Mouse (Mus musculus) CH12.LX (cell line): ENCODE results near the gene Pmp22. TPM values are rescaled to one million over a fixed set of nuclear protein-coding genes. Genes with fewer than 3 reads are reported as not detected.

Experiments used
- DNase-seq: peaks from one replicate; pipeline ENCODE4 v3.0.0-alpha.2; 2013; ENCODE audit errors: extremely low read depth
- H3K27ac ChIP-seq: 2 replicates; pipeline ENCODE4 v1.5.1; 2012; ENCODE audit warnings: low read depth, mild to moderate bottlenecking, control low read depth, moderate library complexity; ENCODE audit not compliant: insufficient read depth
- H3K27me3 ChIP-seq: replicated peaks from 2 replicates; pipeline ENCODE3; 2012; ENCODE audit warnings: inconsistent platforms
- H3K36me3 ChIP-seq, 2 experiments: replicated peaks in 1 of 2; 2 replicates each; pipeline versions ENCODE3 to v1.6.1; 2012; ENCODE audit warnings: inconsistent platforms in 1 of 2, low read length in 1 of 2, mild to moderate bottlenecking in 1 of 2, mixed read lengths in 1 of 2, moderate library complexity in 1 of 2; ENCODE audit not compliant: control insufficient read depth in 1 of 2, insufficient read depth in 1 of 2
- H3K4me1 ChIP-seq, 2 experiments: 2 replicates each; pipeline ENCODE4 v1.6.1; 2012; ENCODE audit warnings: inconsistent platforms in 1 of 2, moderate library complexity in 1 of 2; ENCODE audit not compliant: insufficient read depth in 2 of 2, control insufficient read depth in 1 of 2
- H3K4me2 ChIP-seq: 2 replicates; pipeline ENCODE4 v1.6.1; 2012; ENCODE audit warnings: low read depth, mild to moderate bottlenecking, control low read depth; ENCODE audit not compliant: poor library complexity, insufficient read depth, severe bottlenecking
- H3K4me3 ChIP-seq, 3 experiments: fragments of 150-350 bp in 1 of 3; sonication (generic) in 1 of 3; replicated peaks in 1 of 3; 2 replicates each; pipeline versions ENCODE3 to v1.5.1; 2011 to 2012; ENCODE audit warnings: low read depth in 2 of 3, low read length in 2 of 3, mild to moderate bottlenecking in 2 of 3, moderate library complexity in 2 of 3, control low read depth in 1 of 3, improper control_type of control experiment in 1 of 3, inconsistent platforms in 1 of 3, mixed read lengths in 1 of 3; ENCODE audit not compliant: poor library complexity in 1 of 3
- H3K79me2 ChIP-seq: replicated peaks from 2 replicates; pipeline ENCODE4 v1.6.1; 2012; ENCODE audit warnings: mild to moderate bottlenecking, moderate library complexity; ENCODE audit not compliant: control insufficient read depth, poor library complexity, insufficient read depth, severe bottlenecking; ENCODE audit errors: extremely low read depth
- H3K9ac ChIP-seq: 2 replicates; pipeline ENCODE4 v1.6.1; 2012; ENCODE audit warnings: low read depth, mild to moderate bottlenecking, control low read depth, moderate library complexity; ENCODE audit not compliant: insufficient read depth
- H3K9me3 ChIP-seq: replicated peaks from 2 replicates; pipeline ENCODE3; 2012; ENCODE audit warnings: low read length, inconsistent platforms, mixed read lengths
- CHD1 ChIP-seq: IDR thresholded peaks from 2 replicates; pipeline ENCODE4 v1.6.1; 2012; ENCODE audit warnings: low read depth, low read length, improper control_type of control experiment, inconsistent platforms
- MEF2A ChIP-seq: IDR thresholded peaks from 2 replicates; pipeline ENCODE4 v1.6.1; 2014; ENCODE audit warnings: low read depth, mild to moderate bottlenecking, inconsistent platforms, low read length, improper control_type of control experiment, borderline replicate concordance
- RCOR1 ChIP-seq: conservative IDR thresholded peaks from 2 replicates; pipeline ENCODE4 v1.6.1; 2012; ENCODE audit warnings: low read depth, mild to moderate bottlenecking, inconsistent platforms, low read length, improper control_type of control experiment
- SMC3 ChIP-seq: IDR thresholded peaks from 2 replicates; pipeline ENCODE4 v1.6.1; 2011; ENCODE audit warnings: low read depth, low read length, improper control_type of control experiment
- USF2 ChIP-seq: conservative IDR thresholded peaks from 2 replicates; pipeline ENCODE4 v1.6.1; 2011; ENCODE audit warnings: low read depth, low read length, improper control_type of control experiment
- dilution Hi-C: fragments of 300-500 bp; cut with MboI; formaldehyde crosslinking; loops from 2 replicates; pipeline ENCODE4 v1.14.3; 2020; ENCODE audit warnings: low sequenced_read_pairs; ENCODE audit not compliant: extremely low pct_unique_long_range_greater_than_20kb, extremely low pct_ligation_motif_present
- in situ Hi-C: fragments of 300-500 bp; cut with MboI; formaldehyde crosslinking; loops from 3 replicates; pipeline ENCODE4 v1.14.3; 2019; ENCODE audit warnings: low sequenced_read_pairs, low pct_ligation_motif_present, low pct_unique_long_range_greater_than_20kb, mixed read lengths
- polyA plus RNA-seq: library from polyadenylated mRNA; unstranded; fragments of >175 nt; gene quantifications from 2 replicates; pipeline ENCODE4 v1.2.1, GENCODE M21; 2012; ENCODE audit warnings: low read depth; ENCODE audit not compliant: insufficient read length
- total RNA-seq, 2 experiments: library from RNA; depleted of rRNA; stranded (reverse); fragments of 300-350 nt in 1 of 2; fragments of >200 nt in 1 of 2; gene quantifications; 2 replicates each; pipeline ENCODE4 v1.2.3; 2012 to 2014

Gene Pmp22
- total and polyA plus RNA-seq, 3 experiments = not detected

DNA sequence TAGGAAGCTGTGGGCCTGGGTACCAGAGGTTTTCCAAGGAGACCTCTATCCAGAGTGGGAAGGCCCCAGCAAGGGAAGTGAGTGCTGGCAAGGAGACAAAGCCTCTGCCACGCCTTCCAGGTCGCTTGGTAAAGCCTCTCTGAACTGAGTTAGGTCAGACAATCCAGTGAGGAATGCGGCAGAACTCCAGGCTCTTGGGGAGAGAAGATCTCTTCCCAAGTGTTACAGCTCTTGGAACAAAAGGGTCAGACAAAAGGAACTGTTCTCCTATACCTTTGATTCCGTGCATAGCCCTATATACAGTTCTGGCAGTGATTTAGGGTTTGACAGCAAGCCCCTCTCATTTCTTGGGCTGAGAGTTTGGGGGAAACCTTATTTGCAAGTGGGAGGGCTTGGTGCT lies 69.3 kb downstream of the Pmp22 start:
- in situ Hi-C loops = no loop called here
- peaks cover 22% of the 10 kb centered on the region for H3K9me3 ChIP-seq
- no peak for DNase-seq
- dilution Hi-C loops = no loop called here
- peaks cover 0 to 4% of the 10 kb centered on the region in 2 experiments; a peak in 1 of 4 replicates for H3K4me1 ChIP-seq
- no peak overlapping the region for H3K27ac ChIP-seq
- no peak overlapping the region for H3K9ac ChIP-seq
- no peak overlapping the region for H3K4me2 ChIP-seq
- no peaks in the 10 kb centered on the region for H3K79me2 ChIP-seq
- TF ChIP-seq MEF2A = no peak
- TF ChIP-seq CHD1 = no peak
- no peak for TF ChIP-seq SMC3
- TF ChIP-seq USF2 = no peak
- TF ChIP-seq, all 38 proteins: peak for 0
- Histone ChIP-seq H3K36me3 (no peaks in the 10 kb centered on the region), H3K4me3 (no peak overlapping the region), H3K27me3 (no peaks in the 10 kb centered on the region)

DNA sequence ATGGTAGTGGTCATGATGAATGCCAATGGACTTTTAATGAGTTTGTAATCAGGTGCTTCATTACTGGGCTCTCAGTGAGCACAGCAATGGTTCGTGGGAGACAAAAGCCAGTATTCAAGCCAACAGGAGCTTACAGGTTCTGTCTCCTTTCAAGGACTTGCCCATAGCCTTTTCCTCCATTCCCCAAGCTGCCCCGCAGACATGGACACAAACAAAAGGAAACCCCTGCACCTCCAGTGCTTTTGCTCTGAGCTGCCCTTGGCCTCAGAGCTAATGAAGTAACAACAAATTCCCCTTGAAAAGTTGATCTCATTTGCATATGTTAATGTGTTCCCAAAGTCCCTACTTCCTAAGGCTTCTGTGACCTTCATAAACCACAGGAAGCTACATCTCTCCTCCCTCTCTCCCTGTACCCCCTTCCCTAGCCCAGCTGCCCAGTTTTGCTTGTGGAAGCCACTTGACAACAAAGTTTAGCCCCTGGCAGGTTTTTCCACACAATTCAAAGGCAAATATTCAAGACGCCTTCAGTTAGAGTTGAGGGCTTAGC lies 73.3 kb downstream of the Pmp22 start:
- Histone ChIP-seq H3K4me2 (no peak overlapping the region), H3K4me3 (no peak overlapping the region), H3K36me3 (no peaks in the 10 kb centered on the region), H3K9ac (no peak overlapping the region), H3K27ac (no peak overlapping the region), H3K27me3 (no peaks in the 10 kb centered on the region), H3K4me1 (no peaks in the 10 kb centered on the region), H3K79me2 (no peaks in the 10 kb centered on the region), H3K9me3 (peaks cover 22% of the 10 kb centered on the region)
- no peak for DNase-seq
- in situ Hi-C loops (no loop called here), dilution Hi-C loops (no loop called here)
- TF ChIP-seq RCOR1 = no peak

Other genes with a start within 250 kb of the Pmp22 start
- gene Tvp23b, start 249.5 kb upstream of the Pmp22 start, total RNA-seq (2012; rRNA removed) = 57.7 and 62.2 TPM in 2 replicates
- 68.7 and 71.2 TPM in 2 replicates for gene Tvp23b, start 249.5 kb upstream of the Pmp22 start, total RNA-seq (2014; rRNA removed)
- 39.6 and 40.9 TPM in 2 replicates for gene Tvp23b, start 249.5 kb upstream of the Pmp22 start, polyA plus RNA-seq
- not detected in 2 replicates for gene Cdrt4, start 177.8 kb upstream of the Pmp22 start, total RNA-seq (2012; rRNA removed)
- not detected in 2 replicates for gene Cdrt4, start 177.8 kb upstream of the Pmp22 start, total RNA-seq (2014; rRNA removed)
- not detected in 2 replicates for gene Cdrt4, start 177.8 kb upstream of the Pmp22 start, polyA plus RNA-seq
- not detected in 2 replicates for gene Tekt3, start 67.3 kb upstream of the Pmp22 start, total RNA-seq (2012; rRNA removed)
- not detected in 2 replicates for gene Tekt3, start 67.3 kb upstream of the Pmp22 start, total RNA-seq (2014; rRNA removed)
- gene Tekt3, start 67.3 kb upstream of the Pmp22 start, polyA plus RNA-seq = not detected in 2 replicates